Mouse (Mus musculus) kidney, postnatal 0 days (tissue): ENCODE data around the gene Cspg5. TPM values are rescaled to one million over a fixed set of nuclear protein-coding genes. Genes with fewer than 3 reads are reported as not detected.

Experiments used
- ATAC-seq: fragments of 200-750 bp; cut with Nextera tagmentation; replicated peaks from 2 replicates; pipeline ENCODE4 v1.8.0; 2017; ENCODE audit warnings: low read depth, moderate number of reproducible peaks, moderate TSS enrichment, moderate library complexity; ENCODE audit not compliant: low FRiP score
- DNase-seq: peaks from one replicate; pipeline ENCODE4 v3.0.0-alpha.2; 2016; ENCODE audit warnings: low spot score
- H3K27ac ChIP-seq: fragments of 300-500 bp; sonication (generic); 2 replicates; pipeline ENCODE4 v1.5.1; 2014; ENCODE audit warnings: mild to moderate bottlenecking
- H3K27me3 ChIP-seq: fragments of 300-500 bp; sonication (generic); 2 replicates; pipeline ENCODE4 v1.6.1; 2014; ENCODE audit warnings: low read length, mixed read lengths; ENCODE audit not compliant: insufficient read depth
- H3K36me3 ChIP-seq: fragments of 300-500 bp; sonication (generic); 2 replicates; pipeline ENCODE4 v1.6.1; 2014; ENCODE audit warnings: low read length, mixed read lengths; ENCODE audit not compliant: insufficient read depth
- H3K4me1 ChIP-seq: fragments of 300-500 bp; sonication (generic); replicated peaks from 2 replicates; pipeline ENCODE4 v1.6.1; 2014; ENCODE audit warnings: antibody characterized with exemption, low read length, mixed read lengths; ENCODE audit not compliant: insufficient read depth
- H3K4me2 ChIP-seq: fragments of 300-500 bp; sonication (generic); 2 replicates; pipeline ENCODE4 v1.6.1; 2014; ENCODE audit warnings: mild to moderate bottlenecking, low read length, moderate library complexity, mixed read lengths
- H3K4me3 ChIP-seq: fragments of 300-500 bp; sonication (generic); replicated peaks from 2 replicates; pipeline ENCODE4 v1.5.1; 2014; ENCODE audit warnings: low read depth, low read length
- H3K9ac ChIP-seq: fragments of 300-500 bp; sonication (generic); 2 replicates; pipeline ENCODE4 v1.6.1; 2014; ENCODE audit warnings: low read depth, low read length
- H3K9me3 ChIP-seq: fragments of 300-500 bp; sonication (generic); replicated peaks from 2 replicates; pipeline ENCODE4 v1.6.1; 2016; ENCODE audit warnings: low read length, inconsistent platforms, mixed read lengths
- CTCF ChIP-seq: IDR thresholded peaks from 2 replicates; pipeline ENCODE4 v1.5.1; 2016; ENCODE audit warnings: antibody characterized with exemption, low read depth, mild to moderate bottlenecking, moderate library complexity
- WGBS: fragments of 180-500 bp; shearing (Covaris S2); extraction: QIAGEN DNeasy Blood & Tissue Kit; methylation state at CpG from one replicate; pipeline ENCODE4 v1.1.7; 2014; 5-methylcytosine and 5-hydroxymethylcytosine counted together
- polyA plus RNA-seq: library from polyadenylated mRNA; unstranded; fragments of >200 nt; fragmentation: Nextera tagmentation; extraction: Ambion mirVana; gene quantifications from 2 replicates; pipeline ENCODE4 v1.2.1, GENCODE M21; 2015

Gene Cspg5
- polyA plus RNA-seq, 1 experiment from 2014 or later = 2.8 TPM

DNA sequence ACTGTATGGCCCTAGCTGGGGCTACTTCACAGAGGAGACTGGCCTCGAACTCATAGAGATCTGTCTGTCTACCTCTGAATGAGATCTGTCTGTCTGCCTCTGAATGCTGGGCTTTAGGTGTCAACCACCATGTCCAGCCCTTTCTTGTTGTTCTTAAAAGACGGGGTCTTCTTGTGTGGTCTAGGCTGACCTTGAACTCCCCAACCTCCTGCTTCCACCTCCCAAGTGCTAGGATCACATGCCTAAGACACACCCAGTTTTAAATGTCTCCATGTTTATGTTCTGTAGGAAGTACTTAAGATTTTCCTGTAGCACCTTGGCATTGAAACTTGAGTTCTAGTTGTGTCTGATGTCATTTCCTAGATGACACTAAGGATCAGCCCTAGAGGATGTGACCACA, 5.3 kb downstream of the Cspg5 start:
- DNase-seq (no peak), ATAC-seq (no peak)
- H3K4me1 ChIP-seq = peaks cover 5% of the 10 kb centered on the region
- H3K9me3 ChIP-seq = no peaks in the 10 kb centered on the region
- no peak overlapping the region for H3K27ac ChIP-seq
- no peak overlapping the region for H3K4me2 ChIP-seq
- 73% methylated on average over 2 of the region's 2 CpGs for WGBS
- no peak overlapping the region for H3K4me3 ChIP-seq
- H3K36me3 ChIP-seq = no peaks in the 10 kb centered on the region
- H3K9ac ChIP-seq = no peak overlapping the region
- TF ChIP-seq CTCF = no peak
- H3K27me3 ChIP-seq = no peaks in the 10 kb centered on the region

GRCm38 (mm10) chr9:110249823-110250543, 6.4 kb downstream of the Cspg5 start:
- Histone ChIP-seq H3K9ac (no peak overlapping the region), H3K9me3 (no peaks in the 10 kb centered on the region), H3K36me3 (no peaks in the 10 kb centered on the region), H3K4me3 (no peak overlapping the region), H3K27me3 (no peaks in the 10 kb centered on the region), H3K27ac (no peak overlapping the region), H3K4me2 (no peak overlapping the region), H3K4me1 (peaks cover 5% of the 10 kb centered on the region)
- ATAC-seq (no peak), DNase-seq (peak; percentile 18)
- TF ChIP-seq CTCF = no peak
- WGBS = 21% methylated on average over 11 of the region's 11 CpGs

GRCm38 (mm10) chr9:110250776-110251175, 7.2 kb downstream of the Cspg5 start:
- Histone ChIP-seq H3K9ac (no peak overlapping the region), H3K36me3 (no peaks in the 10 kb centered on the region), H3K9me3 (no peaks in the 10 kb centered on the region), H3K4me1 (peaks cover 5% of the 10 kb centered on the region; the same call in 1 of the 2 replicates), H3K27ac (no peak overlapping the region), H3K4me2 (no peak overlapping the region), H3K4me3 (no peak overlapping the region), H3K27me3 (no peaks in the 10 kb centered on the region)
- WGBS = 90% methylated on average over 14 of the region's 14 CpGs
- ATAC-seq (no peak), DNase-seq (no peak)
- no peak for TF ChIP-seq CTCF

GRCm38 (mm10) chr9:110255407-110256019, 11.9 kb downstream of the Cspg5 start:
- no peaks in the 10 kb centered on the region for H3K4me1 ChIP-seq
- H3K4me3 ChIP-seq = no peak overlapping the region
- no peaks in the 10 kb centered on the region for H3K36me3 ChIP-seq
- no peak for TF ChIP-seq CTCF
- no peak overlapping the region for H3K9ac ChIP-seq
- H3K27ac ChIP-seq = no peak overlapping the region
- no peak for ATAC-seq
- no peaks in the 10 kb centered on the region for H3K27me3 ChIP-seq
- no peak overlapping the region for H3K4me2 ChIP-seq
- 63% methylated on average over 15 of the region's 15 CpGs for WGBS
- DNase-seq = no peak
- H3K9me3 ChIP-seq = no peaks in the 10 kb centered on the region

DNA sequence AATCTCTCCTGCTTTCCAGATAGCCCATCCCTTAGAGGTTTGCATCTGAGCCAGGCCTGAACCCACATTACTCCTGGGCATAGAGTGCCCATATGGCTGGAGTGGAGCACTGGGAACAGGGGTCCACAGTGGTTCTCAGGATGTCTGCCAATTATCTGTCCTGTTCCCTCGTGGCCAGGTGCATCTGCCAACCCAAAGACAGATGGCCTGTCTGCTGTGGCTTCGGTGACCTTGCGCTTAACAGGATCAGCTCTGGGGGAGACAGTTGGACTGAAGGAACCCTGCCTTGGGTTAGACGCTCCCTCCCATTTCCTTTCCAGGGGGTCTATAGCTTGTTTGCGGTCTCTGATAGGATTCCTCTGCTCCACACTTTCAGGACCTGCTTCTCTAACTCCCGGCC, 15.1 kb downstream of the Cspg5 start:
- Histone ChIP-seq H3K4me1 (no peaks in the 10 kb centered on the region), H3K9ac (no peak overlapping the region), H3K36me3 (no peaks in the 10 kb centered on the region), H3K27ac (no peak overlapping the region), H3K27me3 (no peaks in the 10 kb centered on the region), H3K4me3 (no peak overlapping the region), H3K9me3 (no peaks in the 10 kb centered on the region), H3K4me2 (no peak overlapping the region)
- no peak for TF ChIP-seq CTCF
- ATAC-seq (no peak), DNase-seq (no peak)
- WGBS = 81% methylated on average over 6 of the region's 6 CpGs

DNA sequence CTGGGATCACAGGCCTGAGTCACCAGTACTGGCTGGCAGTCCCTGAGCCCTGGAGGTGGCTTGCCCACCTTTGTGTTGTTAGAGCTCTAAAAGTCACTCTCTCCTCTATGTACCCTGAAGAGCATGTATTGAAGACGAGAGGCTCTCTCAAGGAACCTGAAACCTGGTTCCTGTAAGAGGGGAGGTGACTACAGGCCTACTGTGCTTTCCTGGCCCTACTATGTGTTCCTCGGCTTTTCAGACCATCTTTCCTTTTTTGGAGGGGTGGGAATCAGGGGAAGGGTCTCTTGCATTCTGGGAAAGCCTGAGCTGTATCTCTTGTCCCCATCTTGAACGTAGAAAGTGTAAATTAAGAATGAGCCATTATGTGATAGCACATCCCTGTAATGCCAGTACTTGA, 15.5 kb downstream of the Cspg5 start:
- no peak for TF ChIP-seq CTCF
- Histone ChIP-seq H3K9ac (no peak overlapping the region), H3K4me3 (no peak overlapping the region), H3K27ac (no peak overlapping the region), H3K27me3 (no peaks in the 10 kb centered on the region), H3K36me3 (no peaks in the 10 kb centered on the region), H3K9me3 (no peaks in the 10 kb centered on the region), H3K4me1 (no peaks in the 10 kb centered on the region), H3K4me2 (no peak overlapping the region)
- DNase-seq = no peak
- 83% methylated on average over 3 of the region's 3 CpGs for WGBS
- ATAC-seq = no peak
